Comparison of ENCODE assay signal across 7 mouse cellular contexts in genomic region chr16:9994951-9995813, GRCm38 (mm10). TPM values are rescaled to one million over a fixed set of nuclear protein-coding genes. Genes with fewer than 3 reads are reported as not detected.
A peak's percentile ranks its signal among the peaks of the same experiment; 100 is the strongest.
DNase-seq lines count a peak whose midpoint lies in the region; ATAC-seq and TF ChIP-seq lines count a peak whose summit lies in the region.

Gene Grin2a (minus strand): TSS chr16:9995560.

- ATAC-seq in hindbrain, embryonic 16.5 days, result peak; percentile 65
- no peak for ATAC-seq in stomach, postnatal 0 days (ENCODE audit: low FRiP score, low TSS enrichment)

- H3K4me1 ChIP-seq in hindbrain, embryonic 16.5 days (ENCODE audit: control insufficient read depth, insufficient read depth, low read depth, low read length), result peaks cover 16% of the 10 kb centered on the region
- H3K4me1 ChIP-seq in stomach, postnatal 0 days (replicated peaks; ENCODE audit: control insufficient read depth, insufficient read depth), result no peaks in the 10 kb centered on the region

- no peak for TF ChIP-seq EP300 in stomach, postnatal 0 days (optimal IDR thresholded peaks at IDR 0.05)

- WGBS in hindbrain, embryonic 16.5 days, result 2% methylated on average over 69 of the region's 69 CpGs
- WGBS in stomach, postnatal 0 days, result 1% methylated on average over 66 of the region's 69 CpGs

- H3K27me3 ChIP-seq in hindbrain, embryonic 16.5 days (replicated peaks; ENCODE audit: control insufficient read depth, insufficient read depth, low read length), result peaks cover 7% of the 10 kb centered on the region
- peaks cover 17% of the 10 kb centered on the region; the same call in 1 of the 2 replicates for H3K27me3 ChIP-seq in stomach, postnatal 0 days (ENCODE audit: control insufficient read depth, insufficient read depth, low read length)

- H3K27ac ChIP-seq in hindbrain, embryonic 16.5 days (ENCODE audit: low read depth, low read length), result peak within 1 kb of the TSS; percentile 80
- H3K27ac ChIP-seq in stomach, postnatal 0 days (replicated peaks), result no peak within 1 kb of the TSS

- H3K4me3 ChIP-seq in hindbrain, embryonic 16.5 days (ENCODE audit: low read length), result peak within 1 kb of the TSS; percentile 65
- no peak within 1 kb of the TSS for H3K4me3 ChIP-seq in stomach, postnatal 0 days (ENCODE audit: low read depth, low read length)

- H3K9ac ChIP-seq in hindbrain, embryonic 16.5 days (ENCODE audit: low read depth, low read length), result peak within 1 kb of the TSS; percentile 64
- H3K9ac ChIP-seq in stomach, postnatal 0 days (ENCODE audit: low read length), result no peak within 1 kb of the TSS

- H3K9me3 ChIP-seq in hindbrain, embryonic 16.5 days (ENCODE audit: control insufficient read depth, low read length), result no peaks in the 10 kb centered on the region
- no peaks in the 10 kb centered on the region for H3K9me3 ChIP-seq in stomach, postnatal 0 days (ENCODE audit: control insufficient read depth, low read length)

- H3K36me3 ChIP-seq in hindbrain, embryonic 16.5 days (ENCODE audit: control insufficient read depth, insufficient read depth, low read length), result no peaks in the 10 kb centered on the region
- no peaks in the 10 kb centered on the region for H3K36me3 ChIP-seq in stomach, postnatal 0 days (ENCODE audit: control insufficient read depth, insufficient read depth, low read length)

- TF ChIP-seq CTCF in stomach, postnatal 0 days (IDR thresholded peaks at IDR 0.05; ENCODE audit: low read depth), result no peak

- peak within 1 kb of the TSS; percentile 68 for H3K4me2 ChIP-seq in hindbrain, embryonic 16.5 days (ENCODE audit: low read length)
- peak within 1 kb of the TSS; percentile 14; the same call in 1 of the 2 replicates for H3K4me2 ChIP-seq in stomach, postnatal 0 days (replicated peaks; ENCODE audit: low read depth)

- peak; percentile 9 for DNase-seq in thymus, postnatal 4 days
- no peak for DNase-seq in thymus, postnatal 0 days (ENCODE audit: low spot score)
- DNase-seq in embryo, embryonic 11 days, result peak; percentile 59
- DNase-seq in mesoderm, embryonic 11.5 days (ENCODE audit: low read depth, low spot score), result peak; percentile 39
- no peak for DNase-seq in stomach, postnatal 0 days (ENCODE audit: low spot score)
- DNase-seq in ovary, postnatal 10 days (ENCODE audit: low spot score), result no peak

RNA-seq across cellular contexts. Expression of gene Grin2a, which starts in this region (rescaled TPM):
- polyA plus RNA-seq in thymus, postnatal 0 days (2015; fragmentation: Nextera tagmentation; extraction: Ambion mirVana), result not detected in 2 replicates
- polyA plus RNA-seq in hindbrain, embryonic 16.5 days (2015; fragmentation: Nextera tagmentation; extraction: Ambion mirVana), result 6.1 and 9.7 TPM in 2 replicates
- 0.02 TPM in 1 of 2 replicates, not detected in the other for polyA plus RNA-seq in stomach, postnatal 0 days (2015; fragmentation: Nextera tagmentation; extraction: Ambion mirVana)

Comparison
In these comparisons a context has a peak if more than half of its experiments do, and no peak if none do; other contexts are left out.
1. DNase-seq: peak in thymus, postnatal 4 days (single experiment), embryo, embryonic 11 days (single experiment) and mesoderm, embryonic 11.5 days (single experiment); none in thymus, postnatal 0 days (single experiment), stomach, postnatal 0 days (single experiment) and ovary, postnatal 10 days (single experiment).